Mouse (Mus musculus) kidney, adult 2 months (tissue): ENCODE data around the gene Tubd1. TPM values are rescaled to one million over a fixed set of nuclear protein-coding genes. Genes with fewer than 3 reads are reported as not detected.

ENCODE experiments used
- DNase-seq: peaks from one replicate; pipeline ENCODE4 v3.0.0; 2021
- H3K27ac ChIP-seq: fragments of 200-500 bp; 2 replicates; pipeline ENCODE4 v1.5.1; 2012; ENCODE audit warnings: low read depth, low read length, control low read depth, inconsistent platforms; ENCODE audit not compliant: insufficient read depth
- H3K27me3 ChIP-seq: fragments of 200-500 bp; replicated peaks from 2 replicates; pipeline ENCODE4 v1.6.1; 2012; ENCODE audit warnings: mild to moderate bottlenecking, moderate library complexity, low read length, inconsistent platforms; ENCODE audit not compliant: control insufficient read depth, insufficient read depth
- H3K36me3 ChIP-seq: fragments of 200-500 bp; 2 replicates; pipeline ENCODE4 v1.6.1; 2012; ENCODE audit warnings: mild to moderate bottlenecking, moderate library complexity, low read length, inconsistent platforms; ENCODE audit not compliant: control insufficient read depth, insufficient read depth
- H3K4me1 ChIP-seq: fragments of 200-500 bp; 2 replicates; pipeline ENCODE4 v1.6.1; 2011; ENCODE audit warnings: low read length; ENCODE audit not compliant: control insufficient read depth, insufficient read depth
- H3K4me3 ChIP-seq: fragments of 200-500 bp; 2 replicates; pipeline ENCODE4 v1.5.1; 2011; ENCODE audit warnings: mild to moderate bottlenecking, low read depth, low read length, control low read depth; ENCODE audit not compliant: insufficient read depth
- CTCF ChIP-seq: fragments of 200-500 bp; conservative IDR thresholded peaks from 2 replicates; pipeline ENCODE4 v1.5.1; 2011; ENCODE audit warnings: low read depth, mild to moderate bottlenecking, control low read depth, low read length, moderate library complexity, mixed read lengths; ENCODE audit not compliant: insufficient read depth, insufficient read length
- POLR2A ChIP-seq: fragments of 200-500 bp; IDR thresholded peaks from one replicate; pipeline ENCODE4 v1.6.1; 2011; ENCODE audit warnings: low read depth, low read length, control low read depth
- WGBS: fragments of 180-500 bp; shearing (Covaris S2); methylation state at CpG from one replicate; pipeline ENCODE4 v1.1.7; 2018; 5-methylcytosine and 5-hydroxymethylcytosine counted together
- polyA plus RNA-seq: library from polyadenylated mRNA; depleted of rRNA; stranded (reverse); fragments of >200 nt; gene quantifications from 2 replicates; pipeline ENCODE4 v1.2.3, GENCODE M21; 2012

Tubd1 gene
- polyA plus RNA-seq, 1 experiment: 2.8 TPM

- Histone ChIP-seq H3K27ac (no peak overlapping the region), H3K4me3 (no peak overlapping the region), H3K36me3 (no peaks in the 10 kb centered on the region; the same call in 1 of the 2 replicates), H3K4me1 (peaks cover 21% of the 10 kb centered on the region; the same call in 1 of the 2 replicates), H3K27me3 (no peaks in the 10 kb centered on the region)
- 97% methylated on average over 6 of the region's 6 CpGs for WGBS
- TF ChIP-seq POLR2A (no peak), CTCF (no peak)
- no peak for DNase-seq
These were observed 50.6 kb downstream of the Tubd1 start for GRCm38 (mm10) chr11:86595366-86595765.

- Histone ChIP-seq H3K27me3 (no peaks in the 10 kb centered on the region), H3K4me3 (no peak overlapping the region), H3K27ac (peak overlapping the region; percentile 84), H3K4me1 (peaks cover 21% of the 10 kb centered on the region; the same call in 1 of the 2 replicates), H3K36me3 (no peaks in the 10 kb centered on the region; the same call in 1 of the 2 replicates)
- TF ChIP-seq CTCF: no peak
- no peak for TF ChIP-seq POLR2A
- 42% methylated on average over 7 of the region's 7 CpGs for WGBS
- peak; percentile 86 for DNase-seq
These were observed 51.6 kb downstream of the Tubd1 start for GRCm38 (mm10) chr11:86596187-86596960.

GRCm38 (mm10) chr11:86596976-86597375 lies 52.2 kb downstream of the Tubd1 start:
- H3K4me3 ChIP-seq: no peak overlapping the region
- peaks cover 21% of the 10 kb centered on the region; the same call in 1 of the 2 replicates for H3K4me1 ChIP-seq
- DNase-seq: no peak
- H3K27me3 ChIP-seq: no peaks in the 10 kb centered on the region
- 0 out of 2 replicates have a peak overlapping the region, but pooled peaks have one; percentile 30 for H3K27ac ChIP-seq
- no peaks in the 10 kb centered on the region; the same call in 1 of the 2 replicates for H3K36me3 ChIP-seq
- WGBS: 72% methylated on average over 3 of the region's 3 CpGs
- TF ChIP-seq CTCF: no peak
- no peak for TF ChIP-seq POLR2A

- whole genome bisulfite sequencing: 96% methylated on average over 5 of the region's 5 CpGs
- H3K4me3 ChIP-seq: no peak overlapping the region
- TF ChIP-seq POLR2A: no peak
- TF ChIP-seq CTCF: no peak
- no peaks in the 10 kb centered on the region; the same call in 1 of the 2 replicates for H3K36me3 ChIP-seq
- no peak for DNase-seq
- peaks cover 19% of the 10 kb centered on the region; the same call in 1 of the 2 replicates for H3K4me1 ChIP-seq
- H3K27me3 ChIP-seq: no peaks in the 10 kb centered on the region
- no peak overlapping the region for H3K27ac ChIP-seq
These were observed 53.4 kb downstream of the Tubd1 start for GRCm38 (mm10) chr11:86598154-86598553.

DNA sequence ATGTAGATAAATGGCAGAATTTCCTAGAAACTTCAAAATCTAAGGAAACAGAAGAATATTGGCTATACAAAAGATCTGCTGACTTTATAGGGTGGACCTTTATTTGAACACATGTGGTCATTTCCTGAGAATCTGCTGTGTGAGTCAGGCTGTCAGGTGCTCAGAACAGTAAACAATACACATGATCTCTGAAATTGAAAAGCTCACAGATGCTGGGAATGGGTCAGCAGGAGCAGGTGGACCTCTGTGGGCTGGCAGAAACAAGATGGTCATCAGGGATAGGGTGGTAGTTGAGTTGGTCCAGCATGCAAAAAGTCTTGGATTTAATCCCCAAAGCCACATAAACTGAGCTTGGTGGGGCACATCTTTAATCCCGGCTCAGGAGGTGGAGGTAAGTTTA lies 53.8 kb downstream of the Tubd1 start:
- Histone ChIP-seq H3K27ac (no peak overlapping the region), H3K36me3 (no peaks in the 10 kb centered on the region; the same call in 1 of the 2 replicates)

GRCm38 (mm10) chr11:86599378-86600208 lies 54.8 kb downstream of the Tubd1 start:
- WGBS: 54% methylated on average over 4 of the region's 4 CpGs
- no peaks in the 10 kb centered on the region; the same call in 1 of the 2 replicates for H3K36me3 ChIP-seq
- TF ChIP-seq POLR2A: no peak
- no peak for TF ChIP-seq CTCF
- H3K27ac ChIP-seq: peak overlapping the region; percentile 74
- DNase-seq: peak; percentile 63
- peaks cover 14% of the 10 kb centered on the region; the same call in 1 of the 2 replicates for H3K4me1 ChIP-seq
- no peak overlapping the region for H3K4me3 ChIP-seq
- H3K27me3 ChIP-seq: no peaks in the 10 kb centered on the region

More for the DNA sequence above, 53.8 kb downstream of the Tubd1 start:
- Histone ChIP-seq H3K4me1 (peaks cover 17% of the 10 kb centered on the region; the same call in 1 of the 2 replicates), H3K4me3 (no peak overlapping the region), H3K27me3 (no peaks in the 10 kb centered on the region)
- no peak for DNase-seq
- 96% methylated on average over 1 of the region's 1 CpGs for WGBS
- TF ChIP-seq POLR2A (no peak), CTCF (no peak)

- Histone ChIP-seq H3K27ac (peak overlapping the region; percentile 74), H3K36me3 (no peaks in the 10 kb centered on the region; the same call in 1 of the 2 replicates), H3K4me3 (no peak overlapping the region), H3K27me3 (no peaks in the 10 kb centered on the region), H3K4me1 (peaks cover 14% of the 10 kb centered on the region; the same call in 1 of the 2 replicates)
- no peak for DNase-seq
- no peak for TF ChIP-seq CTCF
- no peak for TF ChIP-seq POLR2A
- WGBS: 62% methylated on average over 7 of the region's 7 CpGs
These were observed 55.4 kb downstream of the Tubd1 start for GRCm38 (mm10) chr11:86600209-86600557.
